Mouse (Mus musculus): ENCODE measurements around the gene Brk1. TPM values are rescaled to one million over a fixed set of nuclear protein-coding genes. Genes with fewer than 3 reads are reported as not detected.
A peak's percentile ranks its signal among the peaks of the same experiment; 100 is the strongest.

Gene Brk1
- polyA plus RNA-seq, 1 experiment from 2014 or later: 245 TPM

DNA sequence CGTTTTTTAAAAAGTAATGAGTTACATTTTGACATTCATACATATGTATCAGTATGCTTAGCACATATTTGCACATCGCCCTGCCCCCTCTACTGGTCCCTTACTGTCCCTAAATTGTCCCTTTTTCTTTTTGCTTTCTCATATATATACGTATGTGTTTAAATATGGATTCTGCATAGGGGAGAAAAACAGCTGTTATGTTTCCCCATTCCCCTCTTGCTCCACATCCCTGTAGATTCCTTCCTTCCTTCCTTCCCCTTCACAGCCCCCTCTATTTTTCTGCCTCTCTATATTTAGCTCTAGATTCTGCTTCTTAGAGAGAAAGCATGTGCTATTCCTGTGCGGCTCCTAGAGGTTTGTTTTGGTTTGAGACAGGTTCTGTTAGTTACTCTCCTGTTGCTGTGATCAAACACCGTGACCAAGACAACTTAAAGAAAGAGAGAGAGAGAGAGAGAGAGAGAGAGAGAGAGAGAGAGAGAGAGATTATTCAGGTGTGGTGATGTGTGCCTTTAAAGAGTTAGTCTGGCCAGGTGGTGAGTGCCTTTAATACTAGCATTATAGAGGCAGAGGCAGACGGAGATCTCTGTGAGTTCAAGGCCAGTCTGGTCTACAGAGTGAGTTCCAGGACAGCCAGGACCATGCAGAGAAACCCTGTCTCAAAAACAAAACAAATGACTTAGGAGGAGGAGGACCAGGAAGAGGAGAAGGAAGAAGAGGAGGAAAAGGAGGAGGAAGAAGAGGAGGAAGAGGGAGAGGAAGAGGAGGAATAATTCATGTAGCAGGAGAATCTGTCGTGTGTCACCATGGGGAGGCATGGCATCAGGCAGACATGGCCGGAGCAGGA, 55.3 kb downstream of the Brk1 start:
- Histone ChIP-seq H3K4me3 (ENCODE audit: low read depth, low read length) (no peak overlapping the region), H3K27ac (ENCODE audit: low read length) (no peak overlapping the region), H3K27me3 (ENCODE audit: control insufficient read depth, insufficient read depth, low read length) (no peaks in the 10 kb centered on the region), H3K9me3 (ENCODE audit: control insufficient read depth, low read depth, low read length) (no peaks in the 10 kb centered on the region), H3K4me1 (ENCODE audit: control insufficient read depth, insufficient read depth, low read length) (no peaks in the 10 kb centered on the region), H3K4me2 (replicated peaks; ENCODE audit: low read depth, low read length) (no peak overlapping the region), H3K9ac (replicated peaks; ENCODE audit: low read depth, low read length) (no peak overlapping the region), H3K36me3 (ENCODE audit: control insufficient read depth, insufficient read depth, low read length) (no peaks in the 10 kb centered on the region)
- no peak for ATAC-seq (ENCODE audit: insufficient number of reproducible peaks, insufficient read depth, low FRiP score, low read depth)
- WGBS: 58% methylated on average over 8 of the region's 8 CpGs

GRCm38 (mm10) chr6:113660492-113661352, 56.1 kb downstream of the Brk1 start:
- Histone ChIP-seq H3K9me3 (ENCODE audit: control insufficient read depth, low read depth, low read length) (no peaks in the 10 kb centered on the region), H3K36me3 (ENCODE audit: control insufficient read depth, insufficient read depth, low read length) (no peaks in the 10 kb centered on the region), H3K4me3 (ENCODE audit: low read depth, low read length) (no peak overlapping the region), H3K4me1 (ENCODE audit: control insufficient read depth, insufficient read depth, low read length) (no peaks in the 10 kb centered on the region), H3K4me2 (replicated peaks; ENCODE audit: low read depth, low read length) (no peak overlapping the region), H3K27me3 (ENCODE audit: control insufficient read depth, insufficient read depth, low read length) (no peaks in the 10 kb centered on the region), H3K9ac (replicated peaks; ENCODE audit: low read depth, low read length) (no peak overlapping the region), H3K27ac (ENCODE audit: low read length) (no peak overlapping the region)
- WGBS: 58% methylated on average over 14 of the region's 14 CpGs
- no peak for ATAC-seq (ENCODE audit: insufficient number of reproducible peaks, insufficient read depth, low FRiP score, low read depth)

GRCm38 (mm10) chr6:113661353-113662241, 57.0 kb downstream of the Brk1 start:
- Histone ChIP-seq H3K9ac (replicated peaks; ENCODE audit: low read depth, low read length) (no peak overlapping the region), H3K4me1 (ENCODE audit: control insufficient read depth, insufficient read depth, low read length) (no peaks in the 10 kb centered on the region), H3K4me2 (replicated peaks; ENCODE audit: low read depth, low read length) (no peak overlapping the region), H3K27me3 (ENCODE audit: control insufficient read depth, insufficient read depth, low read length) (no peaks in the 10 kb centered on the region), H3K36me3 (ENCODE audit: control insufficient read depth, insufficient read depth, low read length) (no peaks in the 10 kb centered on the region), H3K27ac (ENCODE audit: low read length) (no peak overlapping the region), H3K9me3 (ENCODE audit: control insufficient read depth, low read depth, low read length) (no peaks in the 10 kb centered on the region), H3K4me3 (ENCODE audit: low read depth, low read length) (no peak overlapping the region)
- 50% methylated on average over 12 of the region's 12 CpGs for WGBS
- ATAC-seq (ENCODE audit: insufficient number of reproducible peaks, insufficient read depth, low FRiP score, low read depth): peak; percentile 36; the same call in 1 of the 2 replicates

DNA sequence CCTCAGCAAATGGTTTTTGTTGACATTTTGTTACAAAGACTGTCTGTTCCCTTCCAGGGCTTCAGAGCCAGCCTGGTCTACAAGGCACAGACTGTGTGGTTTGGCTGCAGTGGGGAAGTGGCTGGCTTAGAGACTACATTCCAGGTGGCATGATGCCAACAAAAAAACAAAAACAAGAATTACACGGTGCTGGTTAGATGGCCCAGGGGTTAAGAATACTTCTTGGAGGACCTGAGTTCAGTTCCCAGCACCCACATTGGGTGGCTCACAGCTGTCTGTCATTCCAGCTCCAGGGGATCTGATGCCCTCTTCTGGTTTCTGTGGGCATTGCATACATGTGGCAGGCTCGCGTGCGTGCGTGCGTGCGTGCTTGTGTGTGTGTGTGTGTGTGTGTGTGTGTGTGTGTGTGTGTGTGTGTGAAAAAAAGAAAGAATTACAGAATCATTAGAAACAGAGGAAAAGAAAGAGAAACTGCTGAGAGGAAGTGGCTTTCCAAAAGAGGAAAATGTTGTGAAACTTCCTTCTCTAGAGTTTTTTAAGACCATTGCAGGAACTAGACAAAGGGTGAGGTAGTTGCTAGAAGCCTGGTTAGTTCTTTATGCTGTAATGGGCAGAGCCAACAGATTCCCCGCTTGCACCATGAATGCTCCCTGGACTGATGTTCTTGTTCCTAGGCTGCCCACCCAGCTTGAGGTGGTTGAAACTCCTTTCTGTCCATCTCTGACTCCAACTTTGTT, 58.6 kb downstream of the Brk1 start:
- H3K4me3 ChIP-seq (ENCODE audit: low read depth, low read length): no peak overlapping the region
- ATAC-seq (ENCODE audit: insufficient number of reproducible peaks, insufficient read depth, low FRiP score, low read depth): no peak
- no peak overlapping the region for H3K9ac ChIP-seq (replicated peaks; ENCODE audit: low read depth, low read length)
- no peak overlapping the region for H3K27ac ChIP-seq (ENCODE audit: low read length)
- no peaks in the 10 kb centered on the region for H3K9me3 ChIP-seq (ENCODE audit: control insufficient read depth, low read depth, low read length)
- WGBS: 93% methylated on average over 8 of the region's 8 CpGs
- no peaks in the 10 kb centered on the region for H3K36me3 ChIP-seq (ENCODE audit: control insufficient read depth, insufficient read depth, low read length)
- H3K4me2 ChIP-seq (replicated peaks; ENCODE audit: low read depth, low read length): no peak overlapping the region
- no peaks in the 10 kb centered on the region for H3K27me3 ChIP-seq (ENCODE audit: control insufficient read depth, insufficient read depth, low read length)
- H3K4me1 ChIP-seq (ENCODE audit: control insufficient read depth, insufficient read depth, low read length): no peaks in the 10 kb centered on the region

GRCm38 (mm10) chr6:113664305-113664704, 59.7 kb downstream of the Brk1 start:
- ATAC-seq (ENCODE audit: insufficient number of reproducible peaks, insufficient read depth, low FRiP score, low read depth): no peak
- H3K27me3 ChIP-seq (ENCODE audit: control insufficient read depth, insufficient read depth, low read length): no peaks in the 10 kb centered on the region
- 0 out of 2 replicates have a peak, but pooled peaks cover 2% of the 10 kb centered on the region for H3K4me1 ChIP-seq (ENCODE audit: control insufficient read depth, insufficient read depth, low read length)
- H3K9ac ChIP-seq (replicated peaks; ENCODE audit: low read depth, low read length): no peak overlapping the region
- WGBS: 89% methylated on average over 7 of the region's 7 CpGs
- H3K4me2 ChIP-seq (replicated peaks; ENCODE audit: low read depth, low read length): no peak overlapping the region
- no peaks in the 10 kb centered on the region for H3K36me3 ChIP-seq (ENCODE audit: control insufficient read depth, insufficient read depth, low read length)
- no peak overlapping the region for H3K27ac ChIP-seq (ENCODE audit: low read length)
- no peak overlapping the region for H3K4me3 ChIP-seq (ENCODE audit: low read depth, low read length)
- no peaks in the 10 kb centered on the region for H3K9me3 ChIP-seq (ENCODE audit: control insufficient read depth, low read depth, low read length)

Other genes with a start within 250 kb of the Brk1 start
- 52.6 and 54.8 TPM in 2 replicates for gene Tada3, start 226.9 kb upstream of the Brk1 start, polyA plus RNA-seq (2014; fragmentation: Nextera tagmentation; extraction: Ambion mirVana)
- gene Arpc4, start 226.7 kb upstream of the Brk1 start, polyA plus RNA-seq (2014; fragmentation: Nextera tagmentation; extraction: Ambion mirVana): 222 and 230 TPM in 2 replicates
- gene Ttll3, start 215.5 kb upstream of the Brk1 start, polyA plus RNA-seq (2014; fragmentation: Nextera tagmentation; extraction: Ambion mirVana): 2.6 and 2.7 TPM in 2 replicates
- gene Rpusd3, start 185.4 kb upstream of the Brk1 start, polyA plus RNA-seq (2014; fragmentation: Nextera tagmentation; extraction: Ambion mirVana): 20.2 and 20.3 TPM in 2 replicates
- gene Cidec, start 169.0 kb upstream of the Brk1 start, polyA plus RNA-seq (2014; fragmentation: Nextera tagmentation; extraction: Ambion mirVana): 0.46 TPM in 1 of 2 replicates, not detected in the other
- gene Jagn1, start 162.2 kb upstream of the Brk1 start, polyA plus RNA-seq (2014; fragmentation: Nextera tagmentation; extraction: Ambion mirVana): 78.6 and 81.1 TPM in 2 replicates
- gene Il17re, start 146.3 kb upstream of the Brk1 start, polyA plus RNA-seq (2014; fragmentation: Nextera tagmentation; extraction: Ambion mirVana): 19.0 and 19.8 TPM in 2 replicates
- gene Il17rc, start 133.3 kb upstream of the Brk1 start, polyA plus RNA-seq (2014; fragmentation: Nextera tagmentation; extraction: Ambion mirVana): 10.6 and 12.9 TPM in 2 replicates
- 16.0 and 20.5 TPM in 2 replicates for gene Creld1, start 121.5 kb upstream of the Brk1 start, polyA plus RNA-seq (2014; fragmentation: Nextera tagmentation; extraction: Ambion mirVana)
- 0.48 and 0.61 TPM in 2 replicates for gene Prrt3, start 102.8 kb upstream of the Brk1 start, polyA plus RNA-seq (2014; fragmentation: Nextera tagmentation; extraction: Ambion mirVana)
- gene Emc3, start 73.1 kb upstream of the Brk1 start, polyA plus RNA-seq (2014; fragmentation: Nextera tagmentation; extraction: Ambion mirVana): 84.8 and 94.9 TPM in 2 replicates
- 12.3 and 13.8 TPM in 2 replicates for gene Fancd2, start 73.1 kb upstream of the Brk1 start, polyA plus RNA-seq (2014; fragmentation: Nextera tagmentation; extraction: Ambion mirVana)
- 0.28 and 0.82 TPM in 2 replicates for gene Fancd2os, start 4.1 kb upstream of the Brk1 start, polyA plus RNA-seq (2014; fragmentation: Nextera tagmentation; extraction: Ambion mirVana)
- 43.5 and 50.5 TPM in 2 replicates for gene Vhl, start 19.2 kb downstream of the Brk1 start, polyA plus RNA-seq (2014; fragmentation: Nextera tagmentation; extraction: Ambion mirVana)
- gene Irak2, start 33.7 kb downstream of the Brk1 start, polyA plus RNA-seq (2014; fragmentation: Nextera tagmentation; extraction: Ambion mirVana): 6.3 and 7.4 TPM in 2 replicates
- gene Tatdn2, start 92.3 kb downstream of the Brk1 start, polyA plus RNA-seq (2014; fragmentation: Nextera tagmentation; extraction: Ambion mirVana): 1.1 and 1.4 TPM in 2 replicates
- 8.1 and 10.2 TPM in 2 replicates for gene Ghrl, start 115.1 kb downstream of the Brk1 start, polyA plus RNA-seq (2014; fragmentation: Nextera tagmentation; extraction: Ambion mirVana)
- 260 and 268 TPM in 2 replicates for gene Sec13, start 136.0 kb downstream of the Brk1 start, polyA plus RNA-seq (2014; fragmentation: Nextera tagmentation; extraction: Ambion mirVana)

Measured in stomach, embryonic 14.5 days (tissue).